Mouse (Mus musculus) retina, embryonic 14.5 days (tissue): ENCODE measurements around the gene Sh2d1b2.
"Not testable (repeated sequence)": the region's sequence is repeated elsewhere in the genome, so short reads cannot be mapped to it uniquely, and the experiment has no call there.

Experiments
- DNase-seq: peaks from one replicate; pipeline ENCODE4 v3.0.0-alpha.2; 2015; ENCODE audit warnings: low spot score

Sh2d1b2 gene

DNA sequence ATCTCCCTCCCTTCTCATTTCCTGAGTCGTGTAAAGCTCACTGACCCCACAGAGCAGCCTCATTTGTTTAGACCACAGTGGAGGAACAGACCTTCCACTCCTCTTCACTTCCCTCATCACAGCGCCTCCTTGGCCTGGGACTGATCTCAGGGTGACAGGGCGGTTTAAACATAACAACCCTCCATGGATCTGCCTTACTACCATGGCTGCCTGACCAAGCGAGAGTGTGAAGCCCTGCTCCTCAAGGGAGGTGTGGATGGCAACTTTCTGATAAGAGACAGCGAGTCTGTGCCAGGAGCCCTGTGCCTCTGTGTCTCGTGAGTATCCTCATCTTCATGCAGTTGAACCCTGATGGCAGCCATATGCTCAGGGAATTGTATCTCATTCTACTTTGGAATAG lies at the start of gene Sh2d1b2:
Gene Sh2d1b2 (plus strand): TSS at position 62 of the 400 bp plus-strand sequence.
- not testable (repeated sequence) for DNase-seq

- DNase-seq, result no peak
These were observed 47.4 kb upstream of the Sh2d1b2 start for GRCm38 (mm10) chr1:170185137-170185536.

GRCm38 (mm10) chr1:170186531-170186930 lies 46.0 kb upstream of the Sh2d1b2 start:
- no peak for DNase-seq

DNA sequence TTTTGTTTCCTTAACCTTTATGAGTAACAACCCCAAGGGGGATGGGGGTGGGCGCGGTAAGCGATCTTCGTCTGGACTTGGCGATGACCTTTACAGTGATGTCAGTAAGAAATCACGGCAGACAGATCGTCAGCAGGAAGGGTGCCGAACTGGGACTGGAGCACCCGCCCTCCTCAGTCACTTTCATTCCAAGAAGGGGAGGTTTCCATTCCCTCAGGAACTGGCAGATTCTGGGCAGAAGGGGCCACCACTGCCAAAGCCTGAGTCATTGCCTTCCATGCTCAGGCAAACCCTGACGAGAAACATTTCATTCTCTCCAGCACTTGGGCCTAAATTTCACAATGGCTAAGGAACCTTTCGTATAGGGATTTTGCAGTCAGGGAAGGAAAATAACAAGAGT lies 43.9 kb upstream of the Sh2d1b2 start:
- DNase-seq, result no peak

DNA sequence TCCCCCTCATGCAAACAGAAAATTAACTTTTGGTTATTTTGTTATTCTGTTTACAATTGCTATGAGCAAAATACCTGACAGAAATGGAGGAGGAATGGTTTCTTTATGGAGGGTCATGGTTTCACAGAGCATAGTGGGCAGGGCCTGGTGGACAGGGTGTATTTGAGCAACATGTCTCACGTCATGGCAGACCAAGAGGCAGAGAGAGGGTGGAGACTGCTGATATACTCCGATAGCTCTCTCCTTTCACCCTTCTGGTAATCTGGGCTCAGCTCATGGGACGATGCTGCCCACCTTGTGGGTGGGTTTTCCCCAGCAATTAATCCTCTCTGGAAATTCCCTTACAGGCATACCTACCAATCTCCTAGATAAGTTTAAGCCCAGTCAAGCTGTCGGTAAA lies 42.3 kb upstream of the Sh2d1b2 start:
- no peak for DNase-seq

DNA sequence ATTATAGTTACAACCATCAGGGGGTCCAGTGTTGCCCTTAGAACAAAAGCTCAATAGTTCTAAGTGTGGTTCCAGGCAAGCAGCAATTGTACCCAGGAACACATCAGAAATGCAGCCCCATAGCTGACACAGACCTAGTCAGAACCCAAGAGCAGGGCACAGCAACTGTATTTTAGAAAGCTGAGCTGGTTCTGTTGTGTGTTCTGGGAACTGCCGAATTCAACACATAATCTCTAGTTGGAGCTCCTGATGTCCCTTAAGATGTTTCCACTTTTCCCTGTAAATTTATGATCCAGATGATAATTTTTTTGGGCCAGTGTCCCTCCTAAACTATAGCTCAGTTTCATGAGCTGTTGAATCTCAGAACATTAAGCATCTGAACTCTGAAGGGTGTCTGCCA lies 40.6 kb upstream of the Sh2d1b2 start:
- no peak for DNase-seq

- DNase-seq, result no peak
These were observed 36.3 kb upstream of the Sh2d1b2 start for GRCm38 (mm10) chr1:170196211-170196610.

- DNase-seq, result peak; percentile 68
These were observed 32.2 kb upstream of the Sh2d1b2 start for GRCm38 (mm10) chr1:170200379-170200778.

- DNase-seq, result no peak
These were observed 26.2 kb upstream of the Sh2d1b2 start for GRCm38 (mm10) chr1:170206395-170206794.

GRCm38 (mm10) chr1:170213181-170213879 lies 19.2 kb upstream of the Sh2d1b2 start:
- DNase-seq, result no peak

DNA sequence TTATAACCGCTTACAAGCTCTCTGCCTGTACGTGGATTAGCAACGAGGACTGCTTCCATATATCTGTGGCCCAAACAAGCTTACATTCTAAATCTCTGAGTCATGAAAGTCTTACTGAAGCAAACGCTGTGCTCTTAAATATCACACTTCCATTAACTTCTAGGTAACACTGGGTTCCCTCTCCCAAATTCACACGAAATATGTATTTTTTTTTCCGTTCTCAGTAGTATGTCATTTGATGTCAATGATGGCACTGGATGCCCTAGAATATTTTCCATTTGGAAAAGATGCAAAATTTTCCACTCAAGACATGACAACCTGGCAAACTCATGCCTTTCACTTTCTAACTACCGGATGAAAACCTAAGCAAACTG lies 18.2 kb upstream of the Sh2d1b2 start:
- no peak for DNase-seq

- DNase-seq, result peak; percentile 83
These were observed 17.6 kb upstream of the Sh2d1b2 start, which contains the start of gene Uhmk1 for GRCm38 (mm10) chr1:170214757-170215522. Uhmk1 (minus strand) TSS chr1:170215397.

GRCm38 (mm10) chr1:170215590-170215989 lies 17.0 kb upstream of the Sh2d1b2 start:
- DNase-seq, result no peak

GRCm38 (mm10) chr1:170218091-170218884 lies 14.3 kb upstream of the Sh2d1b2 start:
- peak; percentile 46 for DNase-seq

DNA sequence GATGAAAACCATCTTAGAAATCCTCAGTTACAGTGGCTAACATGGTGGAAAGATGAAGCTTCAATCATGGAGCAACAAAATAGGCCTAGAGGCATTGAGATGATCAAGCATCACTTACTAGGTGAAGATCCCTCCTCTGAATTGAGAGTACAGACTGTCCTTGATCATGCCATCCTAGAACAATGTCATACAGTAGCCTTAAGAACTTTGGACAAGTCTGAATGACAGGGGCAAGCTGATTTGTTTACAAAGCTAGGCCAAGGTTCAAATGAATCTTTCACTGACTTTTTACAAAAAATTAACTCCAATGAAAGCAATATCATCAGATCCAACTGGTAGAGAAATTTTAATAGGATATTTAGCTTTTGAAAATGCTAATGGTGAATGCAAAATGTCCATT lies 12.2 kb upstream of the Sh2d1b2 start:
- no peak for DNase-seq

DNA sequence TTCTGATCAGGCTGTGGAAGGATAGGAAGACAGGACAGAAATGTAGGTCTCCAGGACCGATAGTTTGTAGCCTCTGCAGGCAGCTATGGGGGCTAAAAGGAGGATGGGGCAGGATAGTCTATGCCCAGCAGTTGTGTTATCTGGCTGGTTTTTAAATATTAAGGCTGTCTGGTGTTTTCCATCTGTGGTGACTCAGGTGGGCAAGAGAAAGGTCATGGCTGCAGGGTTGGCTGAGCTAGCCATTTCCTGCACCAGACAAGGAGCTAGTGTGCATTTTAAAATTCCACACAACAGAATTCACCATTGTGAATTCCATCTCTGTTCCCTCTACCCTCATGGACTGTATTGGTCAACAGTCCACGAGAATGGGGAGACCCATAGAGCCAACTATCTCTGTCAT lies 9.3 kb upstream of the Sh2d1b2 start:
- no peak for DNase-seq

GRCm38 (mm10) chr1:170245016-170245415 lies 12.5 kb downstream of the Sh2d1b2 start:
- DNase-seq, result no peak

- no peak for DNase-seq
These were observed 22.5 kb downstream of the Sh2d1b2 start for GRCm38 (mm10) chr1:170254893-170255559.

- DNase-seq, result peak; percentile 82
These were observed 23.0 kb downstream of the Sh2d1b2 start for GRCm38 (mm10) chr1:170255560-170255910.

- DNase-seq, result no peak
These were observed 37.7 kb downstream of the Sh2d1b2 start for GRCm38 (mm10) chr1:170270281-170270680.

- no peak for DNase-seq
These were observed 38.1 kb downstream of the Sh2d1b2 start for GRCm38 (mm10) chr1:170270696-170271095.

DNA sequence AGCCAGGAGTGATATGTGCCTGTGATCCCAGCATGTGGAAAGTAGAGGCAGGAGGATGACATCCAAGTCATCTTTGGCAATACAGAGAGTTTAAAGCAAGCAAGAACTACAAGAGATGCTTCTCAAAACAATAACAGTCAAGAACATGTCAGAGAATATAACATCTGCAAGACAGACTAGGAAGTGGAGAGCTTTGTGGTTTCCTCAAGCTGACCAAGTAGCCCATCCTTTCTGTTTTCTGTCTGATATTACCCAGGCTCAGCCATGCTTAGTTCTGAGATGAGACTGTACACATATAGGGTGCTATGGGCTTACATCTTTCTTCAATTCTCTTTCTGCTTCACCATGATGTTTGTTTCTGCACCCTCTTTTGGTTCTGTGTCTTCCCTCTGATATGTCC lies 40.7 kb downstream of the Sh2d1b2 start:
- no peak for DNase-seq
